Mouse (Mus musculus): ENCODE results near the gene Bmpr1b. TPM values are rescaled to one million over a fixed set of nuclear protein-coding genes. Genes with fewer than 3 reads are reported as not detected.

Gene Bmpr1b
- polyA plus RNA-seq, 1 experiment from 2014 or later = 12.1 TPM

DNA sequence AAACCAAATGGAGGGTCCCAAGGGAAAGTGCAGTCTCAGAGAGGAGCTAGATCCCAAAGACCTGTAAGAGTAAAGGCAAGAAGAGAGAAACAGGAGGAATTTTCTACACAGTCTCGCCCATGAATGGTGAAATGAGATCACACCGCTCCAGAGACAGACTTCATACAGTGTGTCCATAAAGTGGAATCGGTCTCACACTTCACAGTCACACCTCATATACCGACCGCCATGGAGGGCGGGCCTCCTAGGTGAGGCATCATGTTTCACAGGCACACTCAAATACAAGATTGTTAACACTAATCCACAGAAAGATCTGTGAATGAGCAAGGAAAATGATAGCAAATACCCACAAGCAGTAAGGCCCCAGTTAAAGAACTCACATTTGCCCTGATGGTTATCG, 149.5 kb downstream of the Bmpr1b start:
- no peaks in the 10 kb centered on the region for H3K4me1 ChIP-seq
- H3K27me3 ChIP-seq = no peaks in the 10 kb centered on the region
- 75% methylated on average over 7 of the region's 7 CpGs for WGBS
- no peak overlapping the region for H3K9ac ChIP-seq
- no peaks in the 10 kb centered on the region for H3K36me3 ChIP-seq
- no peaks in the 10 kb centered on the region for H3K9me3 ChIP-seq
- H3K27ac ChIP-seq = no peak overlapping the region
- no peak overlapping the region for H3K4me2 ChIP-seq (replicated peaks)
- ATAC-seq (ENCODE audit: insufficient number of reproducible peaks, insufficient read depth, low FRiP score, low TSS enrichment) = no peak
- no peak overlapping the region for H3K4me3 ChIP-seq

DNA sequence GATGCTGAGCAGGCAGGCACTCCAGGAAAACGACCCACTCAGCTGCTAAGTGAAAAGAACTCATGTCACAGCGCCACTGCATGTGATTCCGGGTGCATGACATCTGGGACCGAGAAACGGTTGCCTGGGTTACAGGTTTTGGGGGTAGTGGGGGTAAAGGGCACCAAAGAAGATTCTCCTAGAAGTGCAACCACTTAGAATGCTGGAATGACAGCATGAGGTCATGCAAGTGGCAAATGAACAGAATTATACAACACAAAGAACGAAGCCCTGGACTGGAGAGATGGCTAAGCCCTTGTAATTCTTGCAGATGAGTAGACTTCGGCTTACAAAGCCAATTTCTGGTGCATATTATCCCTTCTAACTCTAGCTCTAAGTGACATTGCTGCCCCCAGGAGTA, 184.7 kb downstream of the Bmpr1b start:
- Histone ChIP-seq H3K4me3 (no peak overlapping the region), H3K27ac (no peak overlapping the region), H3K4me1 (0 out of 2 replicates have a peak, but pooled peaks cover 7% of the 10 kb centered on the region), H3K9me3 (no peaks in the 10 kb centered on the region), H3K9ac (no peak overlapping the region), H3K36me3 (no peaks in the 10 kb centered on the region), H3K4me2 (replicated peaks) (no peak overlapping the region), H3K27me3 (no peaks in the 10 kb centered on the region)
- no peak for ATAC-seq (ENCODE audit: insufficient number of reproducible peaks, insufficient read depth, low FRiP score, low TSS enrichment)
- WGBS = 65% methylated on average over 7 of the region's 7 CpGs

DNA sequence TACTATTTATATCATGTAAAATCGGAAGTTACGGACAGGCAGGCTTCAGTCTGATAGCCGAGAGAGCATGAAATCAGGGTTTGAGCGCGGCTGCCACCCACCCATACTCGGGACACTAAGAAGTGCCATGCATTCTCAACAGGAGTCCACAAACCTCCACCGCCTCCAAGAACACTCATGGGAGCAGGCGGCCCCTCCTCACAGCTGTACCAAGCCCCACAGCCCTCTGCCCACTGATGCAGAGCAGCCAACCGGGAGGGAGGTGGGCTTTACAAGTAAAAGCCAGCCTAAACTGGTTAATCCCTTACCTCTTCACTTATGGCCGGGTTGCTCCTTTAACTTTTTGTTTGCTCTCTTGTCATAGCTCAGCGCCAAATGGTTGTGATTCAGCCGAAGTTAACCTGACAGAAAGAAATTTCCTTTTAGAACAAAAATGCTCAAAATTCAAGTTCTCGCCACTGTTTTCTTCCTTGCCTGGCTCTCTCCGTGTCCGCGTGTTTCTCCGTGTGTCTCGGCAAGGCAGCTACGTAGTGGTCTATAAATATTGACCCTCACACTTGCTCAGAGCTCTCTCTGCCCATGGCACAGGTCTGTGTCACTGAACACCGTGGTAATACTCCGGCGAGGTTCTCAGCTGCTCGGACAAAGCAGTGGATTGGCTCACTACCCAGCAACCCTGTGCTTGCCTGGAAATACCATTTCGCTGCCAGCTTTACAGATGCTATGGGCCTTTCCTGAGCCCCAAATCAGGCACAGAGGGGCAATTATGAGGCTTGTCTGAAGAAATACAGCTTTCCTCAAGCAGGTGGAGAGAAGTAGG, 187.4 kb downstream of the Bmpr1b start:
- no peak for ATAC-seq (ENCODE audit: insufficient number of reproducible peaks, insufficient read depth, low FRiP score, low TSS enrichment)
- Histone ChIP-seq H3K9me3 (no peaks in the 10 kb centered on the region), H3K27me3 (no peaks in the 10 kb centered on the region), H3K36me3 (no peaks in the 10 kb centered on the region), H3K27ac (no peak overlapping the region), H3K4me3 (no peak overlapping the region), H3K9ac (no peak overlapping the region), H3K4me2 (replicated peaks) (no peak overlapping the region), H3K4me1 (0 out of 2 replicates have a peak, but pooled peaks cover 7% of the 10 kb centered on the region)
- WGBS = 78% methylated on average over 24 of the region's 24 CpGs

DNA sequence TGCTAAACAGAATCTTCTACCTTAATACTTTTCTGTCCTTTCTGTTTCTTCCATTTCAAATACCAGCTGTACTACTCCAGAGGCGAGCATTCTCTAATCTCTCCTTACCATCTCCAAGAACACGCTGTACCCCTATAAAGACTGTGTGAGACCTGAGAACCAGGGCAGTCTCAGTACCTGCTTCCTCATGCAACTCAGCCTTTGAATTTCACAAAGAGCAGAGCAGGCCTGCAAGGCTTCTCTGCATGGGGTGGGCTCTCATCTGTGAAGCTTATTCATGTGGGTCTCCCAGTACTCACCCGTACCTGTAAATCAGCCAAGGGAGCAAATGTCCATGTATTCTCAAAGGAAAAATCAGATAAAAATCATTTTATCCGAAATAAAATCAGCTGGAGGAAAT, 203.0 kb downstream of the Bmpr1b start:
- Histone ChIP-seq H3K4me3 (no peak overlapping the region), H3K27me3 (no peaks in the 10 kb centered on the region), H3K9ac (no peak overlapping the region), H3K9me3 (no peaks in the 10 kb centered on the region), H3K36me3 (no peaks in the 10 kb centered on the region), H3K4me2 (replicated peaks) (no peak overlapping the region), H3K4me1 (no peaks in the 10 kb centered on the region), H3K27ac (no peak overlapping the region)
- WGBS = 55% methylated on average over 4 of the region's 4 CpGs
- no peak for ATAC-seq (ENCODE audit: insufficient number of reproducible peaks, insufficient read depth, low FRiP score, low TSS enrichment)

DNA sequence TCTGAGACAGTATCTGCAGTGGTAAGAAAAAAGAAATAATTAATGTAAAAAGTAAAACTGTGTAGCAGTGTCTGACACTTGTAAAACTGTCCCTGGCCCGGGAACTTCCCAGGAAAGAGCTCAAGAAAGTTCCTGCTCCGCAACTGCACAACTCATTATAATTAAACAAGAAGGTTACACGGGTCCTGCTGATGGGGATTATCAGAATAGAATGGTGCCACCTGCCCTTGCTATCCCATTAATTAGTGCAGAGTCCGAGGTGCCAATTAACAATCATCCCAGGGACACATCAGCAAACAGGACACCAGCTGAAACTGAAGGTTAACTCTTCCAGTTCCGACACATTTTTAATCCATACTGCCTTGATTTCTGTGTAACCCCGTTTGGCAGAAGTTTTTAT, 216.3 kb downstream of the Bmpr1b start:
- Histone ChIP-seq H3K4me1 (0 out of 2 replicates have a peak, but pooled peaks cover 3% of the 10 kb centered on the region), H3K4me2 (replicated peaks) (no peak overlapping the region), H3K9ac (no peak overlapping the region), H3K4me3 (no peak overlapping the region), H3K27ac (no peak overlapping the region), H3K36me3 (no peaks in the 10 kb centered on the region), H3K27me3 (no peaks in the 10 kb centered on the region), H3K9me3 (no peaks in the 10 kb centered on the region)
- WGBS = 38% methylated on average over 6 of the region's 6 CpGs
- no peak for ATAC-seq (ENCODE audit: insufficient number of reproducible peaks, insufficient read depth, low FRiP score, low TSS enrichment)

DNA sequence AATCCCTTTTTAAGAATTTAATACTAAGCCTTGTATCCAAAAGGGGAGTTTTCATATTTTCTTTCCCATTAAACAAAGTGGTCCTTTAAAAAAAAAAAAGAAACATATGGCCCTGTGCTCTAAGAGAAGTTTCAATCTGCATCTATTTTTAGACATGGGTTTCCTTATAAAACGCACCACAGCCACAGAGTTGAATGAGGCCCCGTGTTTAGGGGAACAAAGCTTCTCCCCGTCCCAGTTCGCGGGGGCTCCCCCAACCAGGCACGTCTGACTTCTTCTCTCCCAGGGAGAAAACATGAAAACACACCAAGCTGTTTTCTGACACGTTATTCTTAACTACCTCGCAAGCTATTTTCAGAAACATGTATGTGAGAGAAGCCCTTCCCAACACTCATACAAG, 218.6 kb downstream of the Bmpr1b start:
- no peaks in the 10 kb centered on the region for H3K36me3 ChIP-seq
- no peak for ATAC-seq (ENCODE audit: insufficient number of reproducible peaks, insufficient read depth, low FRiP score, low TSS enrichment)
- H3K4me2 ChIP-seq (replicated peaks) = no peak overlapping the region
- no peak overlapping the region for H3K27ac ChIP-seq
- no peak overlapping the region for H3K9ac ChIP-seq
- H3K27me3 ChIP-seq = no peaks in the 10 kb centered on the region
- 71% methylated on average over 8 of the region's 8 CpGs for WGBS
- no peaks in the 10 kb centered on the region for H3K9me3 ChIP-seq
- H3K4me3 ChIP-seq = no peak overlapping the region
- 0 out of 2 replicates have a peak, but pooled peaks cover 3% of the 10 kb centered on the region for H3K4me1 ChIP-seq

DNA sequence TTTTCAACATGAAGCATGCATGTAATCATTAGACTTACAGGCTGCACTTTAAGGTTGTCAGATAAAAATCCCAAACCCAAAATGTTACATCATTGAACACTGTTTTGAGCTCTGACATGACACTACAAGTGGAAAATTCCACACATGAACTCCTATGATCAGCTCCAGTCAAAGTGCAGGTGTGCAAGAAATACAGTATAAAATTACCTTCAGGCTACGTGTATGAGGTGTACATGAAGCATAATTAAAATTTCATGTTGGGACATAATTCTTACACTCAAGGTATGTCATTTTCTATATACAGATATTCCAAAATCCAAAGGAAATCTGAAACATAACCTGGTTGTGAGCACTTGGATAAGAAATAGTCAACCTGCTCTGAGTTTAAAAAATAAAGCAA, 220.7 kb downstream of the Bmpr1b start:
- ATAC-seq (ENCODE audit: insufficient number of reproducible peaks, insufficient read depth, low FRiP score, low TSS enrichment) = no peak
- H3K9ac ChIP-seq = no peak overlapping the region

DNA sequence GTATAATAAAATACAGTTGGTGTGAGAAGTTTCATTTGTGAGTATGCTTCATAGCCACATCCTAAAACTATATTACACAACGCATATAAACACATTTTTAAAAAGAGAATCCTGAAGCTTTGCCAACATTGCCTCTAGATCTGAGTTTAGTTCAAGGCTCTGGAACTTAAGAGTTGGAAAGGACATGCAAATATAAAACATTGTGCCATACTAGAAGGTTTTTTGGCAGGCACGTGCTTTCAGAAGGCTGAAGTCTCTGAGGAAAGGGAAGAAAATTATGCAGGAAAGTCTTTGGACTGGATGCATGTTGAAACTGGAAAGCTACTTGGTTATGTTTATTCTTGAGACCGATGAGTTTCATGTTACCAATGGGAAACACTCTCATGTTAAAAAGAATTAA, 221.1 kb downstream of the Bmpr1b start:
- 70% methylated on average over 3 of the region's 3 CpGs for WGBS
- no peaks in the 10 kb centered on the region for H3K36me3 ChIP-seq
- H3K4me3 ChIP-seq = no peak overlapping the region

More for the DNA sequence above, 220.7 kb downstream of the Bmpr1b start:
- H3K4me2 ChIP-seq (replicated peaks) = no peak overlapping the region
- WGBS = 54% methylated on average over 1 of the region's 1 CpGs
- H3K4me3 ChIP-seq = no peak overlapping the region
- no peaks in the 10 kb centered on the region for H3K36me3 ChIP-seq
- no peaks in the 10 kb centered on the region for H3K27me3 ChIP-seq
- no peaks in the 10 kb centered on the region for H3K9me3 ChIP-seq
- 0 out of 2 replicates have a peak, but pooled peaks cover 3% of the 10 kb centered on the region for H3K4me1 ChIP-seq
- H3K27ac ChIP-seq = no peak overlapping the region

DNA sequence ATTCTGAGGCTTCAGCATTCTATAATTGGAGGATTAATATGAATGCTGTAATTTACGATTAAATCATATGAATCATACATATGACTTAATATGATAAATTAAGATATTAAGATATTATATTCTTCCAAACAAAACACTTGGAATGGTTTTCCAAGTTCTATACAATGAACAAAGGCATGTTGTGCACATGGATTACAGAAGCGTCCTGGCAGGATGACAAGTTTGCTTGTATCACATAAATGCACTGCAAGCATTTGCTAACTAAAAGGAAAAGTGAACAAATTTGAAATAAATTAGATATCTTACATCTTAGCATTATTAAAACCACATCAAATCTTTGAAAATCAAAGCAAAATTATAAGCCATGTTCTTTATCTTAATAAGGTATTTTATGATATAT, 222.4 kb downstream of the Bmpr1b start:
- Histone ChIP-seq H3K4me1 (0 out of 2 replicates have a peak, but pooled peaks cover 3% of the 10 kb centered on the region), H3K9me3 (no peaks in the 10 kb centered on the region), H3K4me3 (no peak overlapping the region), H3K36me3 (no peaks in the 10 kb centered on the region), H3K4me2 (replicated peaks) (no peak overlapping the region), H3K27me3 (no peaks in the 10 kb centered on the region), H3K27ac (no peak overlapping the region), H3K9ac (no peak overlapping the region)
- WGBS = 79% methylated on average over 2 of the region's 2 CpGs
- ATAC-seq (ENCODE audit: insufficient number of reproducible peaks, insufficient read depth, low FRiP score, low TSS enrichment) = no peak

More for the DNA sequence above, 221.1 kb downstream of the Bmpr1b start:
- no peaks in the 10 kb centered on the region for H3K9me3 ChIP-seq
- no peak overlapping the region for H3K27ac ChIP-seq
- no peak for ATAC-seq (ENCODE audit: insufficient number of reproducible peaks, insufficient read depth, low FRiP score, low TSS enrichment)
- H3K9ac ChIP-seq = no peak overlapping the region
- no peaks in the 10 kb centered on the region for H3K27me3 ChIP-seq
- H3K4me2 ChIP-seq (replicated peaks) = no peak overlapping the region
- 0 out of 2 replicates have a peak, but pooled peaks cover 3% of the 10 kb centered on the region for H3K4me1 ChIP-seq

DNA sequence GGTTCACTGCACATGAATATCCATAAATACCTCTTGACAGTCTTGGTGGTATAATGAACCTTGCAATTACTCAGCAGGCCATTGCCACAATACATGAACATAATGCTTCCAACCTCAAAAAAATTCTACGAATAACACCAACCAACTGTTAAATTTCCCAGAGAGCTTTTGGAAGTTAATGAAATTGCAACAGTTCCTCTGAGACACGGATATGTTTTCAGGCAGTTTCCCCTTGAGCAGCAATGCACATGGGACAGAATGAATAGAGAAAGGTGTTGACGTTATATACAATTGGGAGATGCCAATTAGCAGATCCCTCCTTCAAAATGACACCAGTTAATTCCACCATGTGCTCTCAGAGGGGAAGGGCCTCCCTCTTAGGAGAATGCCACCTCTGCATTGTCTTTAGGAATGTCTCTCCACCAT, 225.9 kb downstream of the Bmpr1b start:
- no peak overlapping the region for H3K9ac ChIP-seq
- H3K4me1 ChIP-seq = no peaks in the 10 kb centered on the region
- no peaks in the 10 kb centered on the region for H3K36me3 ChIP-seq
- H3K27ac ChIP-seq = no peak overlapping the region
- H3K4me2 ChIP-seq (replicated peaks) = no peak overlapping the region
- 0 out of 2 replicates have a peak, but pooled peaks have one; percentile 28 for ATAC-seq (ENCODE audit: insufficient number of reproducible peaks, insufficient read depth, low FRiP score, low TSS enrichment)
- H3K9me3 ChIP-seq = no peaks in the 10 kb centered on the region
- no peak overlapping the region for H3K4me3 ChIP-seq
- no peaks in the 10 kb centered on the region for H3K27me3 ChIP-seq
- WGBS = 55% methylated on average over 3 of the region's 3 CpGs

DNA sequence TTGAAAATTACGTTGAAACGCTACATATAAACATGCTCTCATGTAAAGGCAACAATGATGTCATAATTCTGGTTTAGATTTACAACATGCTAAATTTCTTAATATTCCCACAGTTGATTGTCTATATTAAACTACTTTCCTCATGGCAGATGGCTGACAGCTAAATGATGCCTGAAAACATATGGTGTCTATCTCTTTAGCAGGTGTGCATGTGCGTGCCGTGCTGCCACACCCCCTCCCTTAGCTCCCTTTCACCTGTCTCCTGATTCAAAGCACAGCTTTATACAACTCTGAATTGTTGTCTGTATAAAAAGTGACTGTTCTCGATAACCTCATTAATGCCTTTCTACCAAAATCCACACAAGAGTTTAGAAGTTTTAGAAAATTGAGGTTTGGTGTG, 229.0 kb downstream of the Bmpr1b start:
- Histone ChIP-seq H3K36me3 (no peaks in the 10 kb centered on the region), H3K4me2 (replicated peaks) (no peak overlapping the region), H3K4me1 (peaks cover 7% of the 10 kb centered on the region), H3K27ac (no peak overlapping the region), H3K4me3 (no peak overlapping the region), H3K27me3 (no peaks in the 10 kb centered on the region), H3K9me3 (no peaks in the 10 kb centered on the region), H3K9ac (no peak overlapping the region)
- no peak for ATAC-seq (ENCODE audit: insufficient number of reproducible peaks, insufficient read depth, low FRiP score, low TSS enrichment)
- 90% methylated on average over 5 of the region's 5 CpGs for WGBS

DNA sequence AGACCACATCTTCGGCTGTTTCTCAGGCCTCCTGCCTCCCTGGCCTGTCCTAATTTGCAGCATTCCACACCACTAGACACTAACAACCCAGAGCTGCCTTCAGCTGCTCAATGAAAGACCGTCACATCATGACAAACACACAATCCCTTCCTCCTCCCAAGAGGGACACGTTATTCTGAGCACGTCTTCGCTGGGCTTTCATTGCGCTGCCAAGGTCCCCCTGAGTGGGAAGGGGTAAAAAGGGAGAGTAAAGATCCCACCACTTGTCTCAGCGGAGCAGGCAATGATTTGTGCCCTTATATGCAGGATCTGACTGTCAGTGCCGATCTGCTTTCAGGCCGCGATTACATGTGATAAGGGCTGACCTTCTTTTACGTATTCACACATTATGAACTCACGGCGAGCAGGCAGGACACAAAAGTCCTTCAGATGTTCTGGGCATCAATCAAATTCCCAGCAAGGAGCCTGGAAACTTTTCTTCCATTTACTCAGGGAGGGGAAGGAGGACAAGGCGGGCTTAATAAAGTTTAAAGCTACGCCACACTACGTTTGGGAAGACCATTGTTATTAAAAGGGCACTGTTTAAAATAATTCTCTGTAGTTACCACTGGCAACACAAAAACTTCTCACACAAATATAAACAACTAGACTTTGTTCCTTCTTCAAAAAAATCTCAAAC, 232.5 kb downstream of the Bmpr1b start:
- H3K4me2 ChIP-seq (replicated peaks) = no peak overlapping the region
- ATAC-seq (ENCODE audit: insufficient number of reproducible peaks, insufficient read depth, low FRiP score, low TSS enrichment) = 0 out of 2 replicates have a peak, but pooled peaks have one; percentile 53

More for the DNA sequence above, 232.5 kb downstream of the Bmpr1b start:
- Histone ChIP-seq H3K27ac (no peak overlapping the region), H3K27me3 (0 out of 2 replicates have a peak, but pooled peaks cover 8% of the 10 kb centered on the region), H3K36me3 (no peaks in the 10 kb centered on the region), H3K9ac (no peak overlapping the region), H3K4me1 (peaks cover 14% of the 10 kb centered on the region), H3K9me3 (no peaks in the 10 kb centered on the region), H3K4me3 (no peak overlapping the region)
- 45% methylated on average over 16 of the region's 16 CpGs for WGBS

All from embryonic facial prominence, embryonic 12.5 days (tissue).